Mouse (Mus musculus): ENCODE measurements around the gene 1600002K03Rik.
A peak's percentile ranks its signal among the peaks of the same experiment; 100 is the strongest.
"Not testable (repeated sequence)": the region's sequence is repeated elsewhere in the genome, so short reads cannot be mapped to it uniquely, and the experiment has no call there.

The 1600002K03Rik gene

GRCm38 (mm10) chr10:80155277-80155676 lies 17.5 kb upstream of the 1600002K03Rik start:
- DNase-seq = no peak

GRCm38 (mm10) chr10:80156002-80156751 lies 16.6 kb upstream of the 1600002K03Rik start:
- DNase-seq = no peak

GRCm38 (mm10) chr10:80156752-80157053 lies 16.0 kb upstream of the 1600002K03Rik start:
- no peak for DNase-seq

GRCm38 (mm10) chr10:80157141-80157929 lies 15.4 kb upstream of the 1600002K03Rik start:
- DNase-seq = no peak

- peak; percentile 68 to 77 for DNase-seq
Observed at GRCm38 (mm10) chr10:80158307-80158986, 14.3 kb upstream of the 1600002K03Rik start.

GRCm38 (mm10) chr10:80159021-80159560 lies 13.7 kb upstream of the 1600002K03Rik start:
- peak; percentile 68 to 69 for DNase-seq

GRCm38 (mm10) chr10:80159561-80160454 lies 12.9 kb upstream of the 1600002K03Rik start:
- DNase-seq = peak; percentile 98 to 99

GRCm38 (mm10) chr10:80160455-80161371 lies 12.0 kb upstream of the 1600002K03Rik start:
- DNase-seq = peak; percentile 98

- DNase-seq = peak; percentile 48 to 64
Observed at GRCm38 (mm10) chr10:80161522-80162242, 11.1 kb upstream of the 1600002K03Rik start.

GRCm38 (mm10) chr10:80162243-80162608 lies 10.5 kb upstream of the 1600002K03Rik start:
- DNase-seq = no peak

- peak in 1 of 2 experiments; percentile 20 for DNase-seq
Observed at GRCm38 (mm10) chr10:80162716-80163299, 9.9 kb upstream of the 1600002K03Rik start.

- peak; percentile 16 to 35 for DNase-seq
Observed at GRCm38 (mm10) chr10:80163721-80164120, 9.0 kb upstream of the 1600002K03Rik start.

GRCm38 (mm10) chr10:80164161-80164997 lies 8.4 kb upstream of the 1600002K03Rik start:
- peak; percentile 35 to 39 for DNase-seq

- peak; percentile 97 to 99 for DNase-seq
Observed at GRCm38 (mm10) chr10:80164998-80165344, 7.8 kb upstream of the 1600002K03Rik start.

GRCm38 (mm10) chr10:80165392-80166128 lies 7.2 kb upstream of the 1600002K03Rik start, which contains the start of gene Cirbp:
TSS of gene Cirbp (plus strand) at chr10:80165985.
- peak; percentile 56 to 61 for DNase-seq

- not testable (repeated sequence) for DNase-seq
Observed at GRCm38 (mm10) chr10:80166136-80166535, 6.6 kb upstream of the 1600002K03Rik start.

- peak; percentile 97 to 98 for DNase-seq
Observed at GRCm38 (mm10) chr10:80167460-80168037, 5.2 kb upstream of the 1600002K03Rik start.

Data from kidney, adult 8-10 months (tissue).